Mouse (Mus musculus): ENCODE results near the gene Gskip. TPM values are rescaled to one million over a fixed set of nuclear protein-coding genes. Genes with fewer than 3 reads are reported as not detected.
A peak's percentile ranks its signal among the peaks of the same experiment; 100 is the strongest.

Gene Gskip
- total RNA-seq (2012; rRNA removed) (12.3 and 13.9 TPM in 2 replicates), total RNA-seq (2014; rRNA removed) (21.9 TPM in 2 replicates), polyA plus RNA-seq (2012; ENCODE audit: insufficient read length, low read depth) (13.3 and 15.9 TPM in 2 replicates)

DNA sequence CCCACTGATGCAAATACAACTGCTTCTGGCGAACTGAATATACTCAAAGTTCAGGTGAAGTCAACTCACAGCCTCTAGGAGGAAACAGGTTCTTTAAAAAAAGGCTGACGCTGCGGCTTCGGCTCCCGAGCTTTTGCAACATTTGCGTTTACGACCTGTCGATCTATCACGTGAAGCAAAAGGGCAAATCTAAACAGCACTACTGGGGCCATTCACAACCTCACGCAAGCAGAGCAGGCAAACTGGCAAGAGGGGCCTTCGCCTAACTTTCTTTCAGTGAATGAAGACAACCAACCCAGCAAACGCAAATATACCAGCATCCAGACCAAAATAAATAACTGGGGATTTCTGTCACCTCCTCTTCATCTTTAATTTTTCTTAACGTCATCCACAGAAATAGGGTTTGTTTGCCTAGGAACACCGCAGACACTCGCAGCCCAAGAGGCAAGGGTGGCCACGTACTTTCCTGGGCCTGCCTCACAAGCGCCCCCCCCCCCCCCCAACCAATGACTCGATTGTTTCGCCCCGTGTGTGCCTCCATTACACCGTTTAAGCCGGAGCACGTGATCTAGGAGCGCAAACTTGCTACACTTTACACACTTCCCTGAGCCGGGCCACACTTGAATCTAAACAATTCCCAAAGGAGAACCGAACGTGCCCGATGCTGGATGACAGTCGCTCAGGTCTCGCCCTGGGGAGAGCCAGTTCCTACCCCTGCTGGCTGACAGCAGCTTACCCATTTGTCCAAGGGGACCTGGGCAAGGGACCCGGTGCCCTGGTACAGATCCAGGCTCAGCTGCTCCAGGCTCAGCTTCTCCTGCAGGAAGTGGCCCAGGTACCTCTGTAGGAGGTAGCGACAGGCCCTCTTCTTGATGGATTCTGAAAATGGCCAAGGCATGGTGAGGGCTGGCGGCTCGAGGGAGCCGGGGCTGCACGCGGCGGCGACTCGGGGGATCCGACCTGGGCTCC is at the start of gene Gskip:
Gskip (plus strand) TSS at position 897 of the 969 bp plus-strand sequence.
- Histone ChIP-seq H3K9me3 (replicated peaks; ENCODE audit: low read length) (no peaks in the 10 kb centered on the region), H3K4me2 (ENCODE audit: insufficient read depth, low read depth, poor library complexity, severe bottlenecking) (peak within 1 kb of the TSS; percentile 92), H3K4me1 (ENCODE audit: control insufficient read depth in 1 of 2, insufficient read depth in 2 of 2) (peaks cover 5 to 42% of the 10 kb centered on the region in 2 experiments; a peak in 3 of 4 replicates), H3K79me2 (replicated peaks; ENCODE audit: control insufficient read depth, extremely low read depth, insufficient read depth, poor library complexity, severe bottlenecking) (peaks cover 45% of the 10 kb centered on the region), H3K9ac (ENCODE audit: insufficient read depth, low read depth) (peak within 1 kb of the TSS; percentile 91), H3K4me3 (replicated peaks in 1 of 3; ENCODE audit: low read depth in 2 of 3, low read length in 2 of 3, poor library complexity in 1 of 3) (peak within 1 kb of the TSS; percentile 96 to 99 (median 97)), H3K27ac (ENCODE audit: insufficient read depth, low read depth) (peak within 1 kb of the TSS; percentile 75), H3K36me3 (replicated peaks in 1 of 2; ENCODE audit: control insufficient read depth in 1 of 2, insufficient read depth in 1 of 2, low read length in 1 of 2) (peaks cover 0 to 33% of the 10 kb centered on the region in 2 experiments), H3K27me3 (replicated peaks) (no peaks in the 10 kb centered on the region)
- TF ChIP-seq UBTF (IDR thresholded peaks at IDR 0.05; ENCODE audit: low read depth, low read length) (no peak), MXI1 (IDR thresholded peaks at IDR 0.05; ENCODE audit: low read depth, low read length) (peak; percentile 62), POLR2AphosphoS2 (IDR thresholded peaks at IDR 0.05; ENCODE audit: low read depth, low read length) (no peak), RCOR1 (conservative IDR thresholded peaks at IDR 0.05; ENCODE audit: low read depth, low read length) (no peak), ZKSCAN1 (IDR thresholded peaks at IDR 0.05; ENCODE audit: borderline replicate concordance, low read depth, low read length) (no peak), MAX (IDR thresholded peaks at IDR 0.05; ENCODE audit: low read length) (peak; percentile 54), CHD2 (IDR thresholded peaks at IDR 0.05; ENCODE audit: low read length) (no peak), RAD21 (IDR thresholded peaks at IDR 0.05; ENCODE audit: low read depth, low read length) (no peak), ZC3H11A (IDR thresholded peaks at IDR 0.05; ENCODE audit: low read depth, low read length) (no peak), ETS1 (conservative IDR thresholded peaks at IDR 0.05; ENCODE audit: low read depth, low read length) (no peak), MAFK (IDR thresholded peaks at IDR 0.05; ENCODE audit: insufficient replicate concordance, low read length) (peak; percentile 65; the same call in 1 of the 2 replicates), ZNF384 (IDR thresholded peaks at IDR 0.05; ENCODE audit: low read depth, low read length) (no peak), ELF1 (IDR thresholded peaks at IDR 0.05; ENCODE audit: low read depth, low read length) (no peak), USF1 (IDR thresholded peaks at IDR 0.05; ENCODE audit: low read depth, low read length) (peak; percentile 60), KAT2A (IDR thresholded peaks at IDR 0.05; ENCODE audit: insufficient replicate concordance, low read length) (no peak), GABPA (IDR thresholded peaks at IDR 0.05; ENCODE audit: insufficient replicate concordance, low read depth, low read length) (no peak), EP300 (IDR thresholded peaks at IDR 0.05; ENCODE audit: low read length) (no peak), TCF12 (IDR thresholded peaks at IDR 0.05; ENCODE audit: low read depth, low read length) (no peak), MAZ (IDR thresholded peaks at IDR 0.05; ENCODE audit: low read depth, low read length) (peak; percentile 33; the same call in 1 of the 2 replicates), NELFE (IDR thresholded peaks at IDR 0.05; ENCODE audit: low read depth, low read length) (no peak), E2F4 (IDR thresholded peaks at IDR 0.05; ENCODE audit: insufficient replicate concordance, low read depth, low read length) (no peak), TBP (conservative IDR thresholded peaks at IDR 0.05; ENCODE audit: low read depth, low read length) (0 out of 2 replicates have a peak, but pooled peaks have one; percentile 44), HCFC1 (IDR thresholded peaks at IDR 0.05; ENCODE audit: low read depth, low read length) (peak; percentile 45), CTCF (conservative IDR thresholded peaks at IDR 0.05 in 1 of 2, IDR thresholded peaks at IDR 0.05 in 1 of 2; ENCODE audit: low read depth in 2 of 2, low read length in 2 of 2) (no peak), USF2 (conservative IDR thresholded peaks at IDR 0.05; ENCODE audit: low read depth, low read length) (peak; percentile 47; the same call in 1 of the 2 replicates), JUN (IDR thresholded peaks at IDR 0.05; ENCODE audit: insufficient read depth, low read depth, low read length) (no peak), MYC (IDR thresholded peaks at IDR 0.05; ENCODE audit: low read depth, low read length) (peak; percentile 66; the same call in 1 of the 2 replicates), PAX5 (IDR thresholded peaks at IDR 0.05; ENCODE audit: low read length) (no peak), MEF2A (IDR thresholded peaks at IDR 0.05; ENCODE audit: borderline replicate concordance, low read depth, low read length) (no peak), BHLHE40 (IDR thresholded peaks at IDR 0.05; ENCODE audit: low read depth, low read length) (peak; percentile 78), POLR2A (IDR thresholded peaks at IDR 0.05; ENCODE audit: low read depth, low read length) (no peak), IRF4 (IDR thresholded peaks at IDR 0.05; ENCODE audit: low read depth, low read length) (no peak), CHD1 (IDR thresholded peaks at IDR 0.05; ENCODE audit: low read depth, low read length) (no peak), SIN3A (IDR thresholded peaks at IDR 0.05; ENCODE audit: low read length) (peak; percentile 60), NRF1 (IDR thresholded peaks at IDR 0.05; ENCODE audit: low read depth, low read length) (no peak), JUND (conservative IDR thresholded peaks at IDR 0.05; ENCODE audit: low read depth, low read length) (no peak), SMC3 (IDR thresholded peaks at IDR 0.05; ENCODE audit: low read depth, low read length) (no peak), ZMIZ1 (IDR thresholded peaks at IDR 0.05; ENCODE audit: low read depth, low read length) (no peak)
- dilution Hi-C loops (cut with MboI; ENCODE audit: extremely low pct_ligation_motif_present, extremely low pct_unique_long_range_greater_than_20kb, low sequenced_read_pairs): no loop called here
- peak; percentile 81 for DNase-seq (ENCODE audit: extremely low read depth)
- in situ Hi-C loops (cut with MboI; ENCODE audit: low pct_ligation_motif_present, low pct_unique_long_range_greater_than_20kb, low sequenced_read_pairs): no loop called here
